Mouse (Mus musculus) liver, embryonic 14 days (tissue): Measurements from ENCODE around the gene Omp. TPM values are rescaled to one million over a fixed set of nuclear protein-coding genes. Genes with fewer than 3 reads are reported as not detected.

Experiments used
- polyA plus RNA-seq: library from polyadenylated mRNA; depleted of rRNA; stranded (reverse); fragments of >200 nt; gene quantifications from 2 replicates; pipeline ENCODE4 v1.2.3, GENCODE M21; 2012; rRNA removed

Omp gene
- polyA plus RNA-seq, result 0.59 and 0.66 TPM in 2 replicates

GRCm38 (mm10) chr7:98145402-98145801, at the start of gene Omp:
Gene Omp, minus strand, starts transcription at chr7:98145502.

GRCm38 (mm10) chr7:98177929-98178559, 32.7 kb upstream of the Omp start, which contains the start of gene Capn5:
Gene Capn5, minus strand, starts transcription at chr7:98178274.

GRCm38 (mm10) chr7:98119179-98119960, 25.9 kb downstream of the Omp start, which contains the start of gene Myo7a:
Gene Myo7a, minus strand, starts transcription at chr7:98119524.

Other genes with a start within 250 kb of the Omp start
- gene Gdpd4, start 225.5 kb downstream of the Omp start, polyA plus RNA-seq, result not detected in 2 replicates
- 8.9 and 11.1 TPM in 2 replicates for gene Myo7a, start 26.0 kb downstream of the Omp start, polyA plus RNA-seq
- gene Capn5, start 32.8 kb upstream of the Omp start, polyA plus RNA-seq, result 11.9 and 12.5 TPM in 2 replicates
- 0.03 and 0.05 TPM in 2 replicates for gene B3gnt6, start 54.0 kb upstream of the Omp start, polyA plus RNA-seq
- gene Acer3, start 175.7 kb upstream of the Omp start, polyA plus RNA-seq, result 14.5 and 17.0 TPM in 2 replicates
- 1.7 TPM in 2 replicates for gene Tsku, start 215.8 kb upstream of the Omp start, polyA plus RNA-seq